Mouse (Mus musculus) limb, embryonic 11.5 days (tissue): ENCODE results near the gene Zfp319. TPM values are rescaled to one million over a fixed set of nuclear protein-coding genes. Genes with fewer than 3 reads are reported as not detected.

Experiments used
- ATAC-seq: fragments of 200-750 bp; cut with Nextera tagmentation; 2 replicates; pipeline ENCODE4 v1.8.0; 2017; ENCODE audit warnings: low read depth; ENCODE audit not compliant: insufficient number of reproducible peaks, low FRiP score, low TSS enrichment
- DNase-seq: peaks from one replicate; pipeline ENCODE4 v3.0.0-alpha.2; 2015; ENCODE audit warnings: low spot score
- H3K27ac ChIP-seq: fragments of 300-500 bp; sonication (generic); replicated peaks from 2 replicates; pipeline ENCODE4 v1.5.1; 2014; ENCODE audit warnings: low read depth, mild to moderate bottlenecking, low read length
- H3K27me3 ChIP-seq: fragments of 300-500 bp; sonication (generic); 2 replicates; pipeline ENCODE4 v1.6.1; 2014; ENCODE audit warnings: mild to moderate bottlenecking, low read length, mixed read lengths; ENCODE audit not compliant: control insufficient read depth, insufficient read depth
- H3K36me3 ChIP-seq: fragments of 300-500 bp; sonication (generic); 2 replicates; pipeline ENCODE4 v1.6.1; 2014; ENCODE audit warnings: mild to moderate bottlenecking, low read length, moderate library complexity, mixed read lengths; ENCODE audit not compliant: control insufficient read depth, insufficient read depth
- H3K4me1 ChIP-seq: fragments of 300-500 bp; sonication (generic); 2 replicates; pipeline ENCODE4 v1.6.1; 2014; ENCODE audit warnings: low read length, mixed read lengths; ENCODE audit not compliant: control insufficient read depth, insufficient read depth
- H3K4me2 ChIP-seq: fragments of 300-500 bp; sonication (generic); 2 replicates; pipeline ENCODE4 v1.6.1; 2014; ENCODE audit warnings: low read depth, mild to moderate bottlenecking, moderate library complexity; ENCODE audit not compliant: severe bottlenecking
- H3K4me3 ChIP-seq: fragments of 300-500 bp; sonication (generic); 2 replicates; pipeline ENCODE4 v1.5.1; 2014; ENCODE audit warnings: low read depth, low read length
- H3K9ac ChIP-seq: fragments of 300-500 bp; sonication (generic); 2 replicates; pipeline ENCODE4 v1.6.1; 2014; ENCODE audit warnings: mild to moderate bottlenecking, low read length
- H3K9me3 ChIP-seq: fragments of 300-500 bp; sonication (generic); 2 replicates; pipeline ENCODE4 v1.6.1; 2016; ENCODE audit warnings: low read length; ENCODE audit not compliant: control insufficient read depth
- WGBS: fragments of 180-500 bp; shearing (Covaris S2); extraction: QIAGEN DNeasy Blood & Tissue Kit; methylation state at CpG from one replicate; pipeline ENCODE4 v1.1.7; 2014; 5-methylcytosine and 5-hydroxymethylcytosine counted together
- polyA plus RNA-seq: library from polyadenylated mRNA; unstranded; fragments of >200 nt; fragmentation: Nextera tagmentation; extraction: Ambion mirVana; gene quantifications from 2 replicates; pipeline ENCODE4 v1.2.1, GENCODE M21; 2014

Gene Zfp319
- polyA plus RNA-seq, 1 experiment from 2014 or later, result 7.7 TPM

DNA sequence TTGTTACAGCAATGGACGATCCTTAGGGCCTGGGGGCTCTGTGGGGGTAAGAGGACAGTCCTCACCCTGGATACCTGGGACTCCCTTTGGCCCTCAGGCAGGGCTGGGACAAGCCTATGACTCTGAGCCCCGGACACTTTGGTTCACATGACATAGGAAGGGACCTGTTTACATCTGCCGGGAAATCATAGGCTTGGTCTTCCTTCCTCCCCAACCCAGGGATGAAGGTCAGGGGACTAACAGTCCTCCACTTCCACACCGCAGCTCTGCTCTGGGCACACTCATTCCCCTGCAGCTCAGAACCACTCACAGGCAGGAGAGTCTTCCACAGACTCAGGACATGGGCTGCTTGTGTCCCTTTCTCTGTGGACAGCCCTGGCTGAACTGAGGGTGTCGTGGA lies 4.9 kb downstream of the Zfp319 start:
- peaks cover 24% of the 10 kb centered on the region for H3K36me3 ChIP-seq
- H3K4me1 ChIP-seq, result peaks cover 9% of the 10 kb centered on the region
- H3K27ac ChIP-seq, result no peak overlapping the region
- WGBS, result 87% methylated on average over 5 of the region's 5 CpGs
- no peak overlapping the region for H3K9ac ChIP-seq
- H3K9me3 ChIP-seq, result no peaks in the 10 kb centered on the region
- no peaks in the 10 kb centered on the region for H3K27me3 ChIP-seq
- H3K4me3 ChIP-seq, result no peak overlapping the region
- ATAC-seq, result no peak
- H3K4me2 ChIP-seq, result no peak overlapping the region
- DNase-seq, result no peak

DNA sequence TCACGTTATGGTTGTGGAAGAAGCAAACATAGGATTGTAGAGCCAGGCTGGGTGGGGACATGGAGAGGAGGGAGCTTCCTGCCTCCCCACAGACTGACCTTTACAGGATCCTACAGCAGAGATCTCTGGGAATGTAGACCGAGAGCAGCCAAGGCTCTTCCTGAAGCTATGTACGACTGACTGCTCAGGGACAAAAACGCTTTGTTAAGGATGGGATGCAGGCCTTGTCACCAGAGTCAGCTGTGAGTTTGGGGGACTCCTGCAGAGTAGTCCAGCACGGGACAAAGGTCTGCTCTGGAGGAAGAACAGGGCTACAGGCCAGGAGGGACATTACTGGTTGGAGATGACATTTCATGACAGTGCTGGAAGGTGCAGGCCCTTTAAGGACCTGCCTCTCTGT lies 7.1 kb downstream of the Zfp319 start:
- no peak overlapping the region for H3K4me3 ChIP-seq
- no peak for ATAC-seq
- 0 out of 2 replicates have a peak, but pooled peaks cover 5% of the 10 kb centered on the region for H3K4me1 ChIP-seq
- 80% methylated on average over 5 of the region's 5 CpGs for WGBS
- no peak overlapping the region for H3K4me2 ChIP-seq
- no peak overlapping the region for H3K9ac ChIP-seq
- H3K9me3 ChIP-seq, result no peaks in the 10 kb centered on the region
- H3K27ac ChIP-seq, result no peak overlapping the region
- no peaks in the 10 kb centered on the region for H3K27me3 ChIP-seq
- no peak for DNase-seq
- H3K36me3 ChIP-seq, result peaks cover 24% of the 10 kb centered on the region

DNA sequence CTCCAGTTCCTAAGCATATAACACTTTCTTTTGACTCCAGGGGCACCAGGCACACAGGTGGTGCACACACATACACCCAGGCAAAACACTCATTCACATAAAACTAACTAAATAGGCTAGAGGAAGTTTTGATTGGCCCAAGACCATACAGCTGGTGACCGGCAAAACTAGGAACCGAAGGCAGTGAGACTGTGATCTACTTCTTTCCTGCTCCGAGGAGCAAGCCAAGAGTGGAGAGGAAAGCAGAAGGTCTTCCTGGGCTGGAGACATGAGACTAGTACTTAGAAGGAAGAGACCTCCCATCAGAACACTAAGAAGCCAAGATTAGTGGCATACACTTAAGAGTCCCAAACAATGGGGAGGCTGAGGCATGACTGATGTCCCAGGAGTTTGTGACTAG lies 8.5 kb downstream of the Zfp319 start:
- Histone ChIP-seq H3K4me3 (no peak overlapping the region), H3K27ac (no peak overlapping the region), H3K36me3 (peaks cover 11% of the 10 kb centered on the region), H3K4me2 (no peak overlapping the region), H3K9me3 (no peaks in the 10 kb centered on the region), H3K4me1 (0 out of 2 replicates have a peak, but pooled peaks cover 5% of the 10 kb centered on the region), H3K9ac (no peak overlapping the region), H3K27me3 (no peaks in the 10 kb centered on the region)
- 83% methylated on average over 3 of the region's 3 CpGs for WGBS
- ATAC-seq, result no peak
- no peak for DNase-seq

- ATAC-seq (peak; percentile 67), DNase-seq (peak; percentile 81)
- peaks cover 1% of the 10 kb centered on the region; the same call in 1 of the 2 replicates for H3K36me3 ChIP-seq
- H3K4me2 ChIP-seq, result peak overlapping the region; percentile 85
- H3K4me1 ChIP-seq, result 0 out of 2 replicates have a peak, but pooled peaks cover 5% of the 10 kb centered on the region
- 3% methylated on average over 41 of the region's 41 CpGs for WGBS
- H3K27me3 ChIP-seq, result no peaks in the 10 kb centered on the region
- H3K27ac ChIP-seq, result no peak overlapping the region
- peak overlapping the region; percentile 44 for H3K9ac ChIP-seq
- no peaks in the 10 kb centered on the region for H3K9me3 ChIP-seq
- H3K4me3 ChIP-seq, result peak overlapping the region; percentile 38
These were observed 11.3 kb downstream of the Zfp319 start for GRCm38 (mm10) chr8:95320224-95321139.

- no peak overlapping the region for H3K4me3 ChIP-seq
- no peak overlapping the region for H3K9ac ChIP-seq
- DNase-seq (no peak), ATAC-seq (no peak)
- H3K27ac ChIP-seq, result no peak overlapping the region
- H3K4me1 ChIP-seq, result 0 out of 2 replicates have a peak, but pooled peaks cover under 1% of the 10 kb centered on the region
- 94% methylated on average over 1 of the region's 1 CpGs for WGBS
- H3K27me3 ChIP-seq, result no peaks in the 10 kb centered on the region
- H3K4me2 ChIP-seq, result no peak overlapping the region
- no peaks in the 10 kb centered on the region for H3K36me3 ChIP-seq
- H3K9me3 ChIP-seq, result no peaks in the 10 kb centered on the region
These were observed 16.4 kb downstream of the Zfp319 start for GRCm38 (mm10) chr8:95315350-95315749.

DNA sequence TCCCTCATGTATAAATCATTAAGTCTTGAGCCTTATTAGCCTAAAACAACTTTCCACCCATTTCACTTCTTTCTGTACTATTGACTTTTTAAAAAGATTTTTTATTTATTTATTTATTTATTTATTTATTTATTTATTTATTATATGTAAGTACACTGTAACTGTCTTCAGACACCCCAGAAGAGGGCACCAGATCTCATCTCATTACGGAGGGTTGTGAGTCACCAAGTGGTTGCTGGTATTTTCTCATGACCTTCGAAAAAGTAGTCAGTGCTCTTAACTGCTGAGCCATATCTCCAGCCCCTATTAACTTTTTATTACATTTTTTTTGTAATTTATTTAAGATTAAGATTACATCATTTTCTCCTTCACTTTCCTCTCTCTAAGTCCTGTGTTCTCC lies 17.0 kb downstream of the Zfp319 start:
- Histone ChIP-seq H3K9me3 (no peaks in the 10 kb centered on the region), H3K36me3 (no peaks in the 10 kb centered on the region), H3K27me3 (no peaks in the 10 kb centered on the region), H3K4me2 (no peak overlapping the region), H3K27ac (no peak overlapping the region), H3K9ac (no peak overlapping the region), H3K4me3 (no peak overlapping the region), H3K4me1 (no peaks in the 10 kb centered on the region)
- DNase-seq (no peak), ATAC-seq (no peak)
- 84% methylated on average over 2 of the region's 2 CpGs for WGBS

DNA sequence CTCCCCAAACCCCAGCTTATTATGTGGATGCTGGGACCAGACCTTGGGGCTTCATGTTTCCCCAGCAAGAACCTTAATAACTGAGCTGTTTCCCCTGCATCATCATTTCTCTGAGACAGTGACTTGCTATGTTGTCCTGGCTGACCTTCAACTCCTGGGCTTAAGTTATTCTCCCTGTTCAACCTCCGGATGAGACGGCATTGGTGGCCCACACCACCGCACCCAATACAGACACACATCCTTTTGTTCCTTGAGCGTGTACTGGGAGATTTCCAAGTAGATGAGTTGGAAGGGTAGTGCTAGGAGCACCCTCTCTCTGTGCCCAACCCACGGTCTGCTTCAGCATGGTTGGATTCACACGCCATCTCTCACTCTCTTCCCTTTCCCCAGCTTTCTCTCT lies 17.9 kb downstream of the Zfp319 start:
- no peak for DNase-seq
- no peak overlapping the region for H3K9ac ChIP-seq
- no peaks in the 10 kb centered on the region for H3K27me3 ChIP-seq
- no peaks in the 10 kb centered on the region for H3K36me3 ChIP-seq
- no peaks in the 10 kb centered on the region for H3K9me3 ChIP-seq
- ATAC-seq, result no peak
- H3K4me2 ChIP-seq, result no peak overlapping the region
- H3K27ac ChIP-seq, result no peak overlapping the region
- no peak overlapping the region for H3K4me3 ChIP-seq
- 85% methylated on average over 6 of the region's 6 CpGs for WGBS
- H3K4me1 ChIP-seq, result no peaks in the 10 kb centered on the region

- WGBS, result 70% methylated on average over 18 of the region's 18 CpGs
- DNase-seq (no peak), ATAC-seq (no peak)
These were observed 18.9 kb downstream of the Zfp319 start for GRCm38 (mm10) chr8:95312836-95313235.

More at GRCm38 (mm10) chr8:95312836-95313235, 18.9 kb downstream of the Zfp319 start:
- H3K9ac ChIP-seq, result no peak overlapping the region
- H3K27me3 ChIP-seq, result no peaks in the 10 kb centered on the region
- no peaks in the 10 kb centered on the region for H3K36me3 ChIP-seq
- no peaks in the 10 kb centered on the region for H3K9me3 ChIP-seq
- no peaks in the 10 kb centered on the region for H3K4me1 ChIP-seq
- H3K4me2 ChIP-seq, result no peak overlapping the region
- H3K4me3 ChIP-seq, result no peak overlapping the region
- no peak overlapping the region for H3K27ac ChIP-seq
